Mouse (Mus musculus) liver, postnatal 0 days (tissue): ENCODE measurements around the gene Aldh4a1. TPM values are rescaled to one million over a fixed set of nuclear protein-coding genes. Genes with fewer than 3 reads are reported as not detected.
A peak's percentile ranks its signal among the peaks of the same experiment; 100 is the strongest.

ENCODE experiments used
- ATAC-seq: fragments of 200-750 bp; cut with Nextera tagmentation; 2 replicates; pipeline ENCODE4 v1.8.0; 2017; ENCODE audit warnings: mild to moderate bottlenecking, moderate library complexity
- DNase-seq: peaks from one replicate; pipeline ENCODE4 v3.0.0-alpha.2; 2016
- H3K27ac ChIP-seq: fragments of 300-500 bp; sonication (generic); 2 replicates; pipeline ENCODE4 v1.5.1; 2014; ENCODE audit warnings: antibody characterized with exemption, moderate library complexity, mild to moderate bottlenecking, low read depth
- H3K27me3 ChIP-seq: fragments of 300-500 bp; sonication (generic); 2 replicates; pipeline ENCODE4 v1.6.1; 2014; ENCODE audit warnings: low read length, control low read depth, mixed read lengths; ENCODE audit not compliant: insufficient read depth
- H3K36me3 ChIP-seq: fragments of 300-500 bp; sonication (generic); replicated peaks from 2 replicates; pipeline ENCODE4 v1.6.1; 2014; ENCODE audit warnings: mild to moderate bottlenecking, control low read depth, low read length, moderate library complexity, mixed read lengths; ENCODE audit not compliant: insufficient read depth
- H3K4me1 ChIP-seq: fragments of 300-500 bp; sonication (generic); 2 replicates; pipeline ENCODE4 v1.6.1; 2014; ENCODE audit warnings: antibody characterized with exemption, mild to moderate bottlenecking, control low read depth; ENCODE audit not compliant: insufficient read depth
- H3K4me2 ChIP-seq: fragments of 300-500 bp; sonication (generic); 2 replicates; pipeline ENCODE4 v1.6.1; 2014; ENCODE audit warnings: low read depth, mild to moderate bottlenecking, low read length, moderate library complexity, mixed read lengths
- H3K4me3 ChIP-seq: fragments of 300-500 bp; sonication (generic); 2 replicates; pipeline ENCODE4 v1.5.1; 2014; ENCODE audit warnings: low read depth, low read length
- H3K9ac ChIP-seq: fragments of 300-500 bp; sonication (generic); replicated peaks from 2 replicates; pipeline ENCODE4 v1.6.1; 2014; ENCODE audit warnings: mild to moderate bottlenecking, moderate library complexity
- H3K9me3 ChIP-seq: fragments of 300-500 bp; sonication (generic); 2 replicates; pipeline ENCODE4 v1.6.1; 2016; ENCODE audit warnings: mild to moderate bottlenecking, control low read depth, low read length, mixed read lengths
- CTCF ChIP-seq: sonication (generic); IDR thresholded peaks from 2 replicates; pipeline ENCODE4 v1.5.1; 2016; ENCODE audit warnings: antibody characterized with exemption, low read depth
- EP300 ChIP-seq: IDR thresholded peaks from 2 replicates; pipeline ENCODE4 v1.6.1; 2016; ENCODE audit warnings: antibody characterized with exemption, low read depth, mild to moderate bottlenecking
- WGBS: fragments of 180-500 bp; shearing (Covaris S2); extraction: QIAGEN DNeasy Blood & Tissue Kit; methylation state at CpG from one replicate; pipeline ENCODE4 v1.1.7; 2014; ENCODE audit not compliant: insufficient replicate concordance; 5-methylcytosine and 5-hydroxymethylcytosine counted together
- polyA plus RNA-seq: library from polyadenylated mRNA; unstranded; fragments of >200 nt; fragmentation: Nextera tagmentation; extraction: Ambion mirVana; gene quantifications from 2 replicates; pipeline ENCODE4 v1.2.1, GENCODE M21; 2015

Gene Aldh4a1
- polyA plus RNA-seq, 1 experiment from 2014 or later, result 86.3 TPM

DNA sequence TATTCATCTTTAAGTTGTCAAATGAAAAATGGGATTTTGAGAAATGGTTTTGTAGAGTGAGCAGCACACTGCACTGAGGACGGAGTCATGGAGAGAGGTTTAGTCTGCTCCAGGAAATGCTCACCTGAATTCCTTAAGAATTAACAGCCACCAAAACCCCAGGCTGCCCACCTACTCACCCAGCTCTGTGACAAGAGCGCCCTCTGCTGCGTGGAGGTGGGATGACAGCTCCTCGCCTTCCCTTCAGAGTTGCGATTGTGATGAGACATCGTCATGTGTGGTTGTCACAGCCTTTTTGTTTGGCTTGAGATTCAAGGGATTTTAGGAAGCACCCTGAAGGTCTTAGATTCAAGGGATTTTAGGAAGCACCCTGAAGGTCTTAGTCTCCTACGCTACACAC is 13.7 kb downstream of the Aldh4a1 start:
- ATAC-seq (no peak), DNase-seq (peak; percentile 81)
- peaks cover 12% of the 10 kb centered on the region for H3K4me1 ChIP-seq
- no peaks in the 10 kb centered on the region for H3K27me3 ChIP-seq
- H3K4me3 ChIP-seq, result no peak overlapping the region
- peak; percentile 97 for TF ChIP-seq CTCF
- TF ChIP-seq EP300, result no peak
- H3K9me3 ChIP-seq, result no peaks in the 10 kb centered on the region
- WGBS, result 35% methylated on average over 7 of the region's 7 CpGs
- H3K36me3 ChIP-seq, result peaks cover 14% of the 10 kb centered on the region
- no peak overlapping the region for H3K9ac ChIP-seq
- no peak overlapping the region for H3K27ac ChIP-seq
- no peak overlapping the region for H3K4me2 ChIP-seq

DNA sequence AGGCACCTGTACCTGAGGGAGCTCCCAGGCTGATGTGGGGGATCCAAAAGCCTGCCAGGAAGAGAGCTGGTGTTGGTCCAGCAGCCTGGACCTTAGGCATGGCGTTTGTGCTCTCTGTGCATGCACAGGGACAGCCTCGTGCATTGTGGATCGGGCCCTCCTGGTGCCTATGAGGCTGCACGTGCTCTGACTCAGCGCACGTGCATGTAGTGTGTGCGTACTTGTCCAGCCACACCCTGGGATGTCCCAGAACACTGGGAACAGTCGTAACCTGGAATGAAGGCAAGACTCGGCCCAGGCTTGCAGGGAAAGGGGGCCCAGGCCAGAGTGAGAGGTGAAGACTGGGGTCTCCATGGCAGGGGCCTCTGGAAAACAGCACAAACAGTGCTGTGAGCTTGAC is 15.2 kb downstream of the Aldh4a1 start:
- H3K4me2 ChIP-seq, result no peak overlapping the region
- H3K9me3 ChIP-seq, result no peaks in the 10 kb centered on the region
- peaks cover 9% of the 10 kb centered on the region; the same call in 1 of the 2 replicates for H3K4me1 ChIP-seq
- no peak overlapping the region for H3K9ac ChIP-seq
- no peaks in the 10 kb centered on the region for H3K27me3 ChIP-seq
- no peak for TF ChIP-seq EP300
- no peak for TF ChIP-seq CTCF
- H3K4me3 ChIP-seq, result no peak overlapping the region
- no peak overlapping the region for H3K27ac ChIP-seq
- H3K36me3 ChIP-seq, result peaks cover 19% of the 10 kb centered on the region
- DNase-seq, result no peak
- ATAC-seq, result no peak
- WGBS, result 85% methylated on average over 9 of the region's 9 CpGs

DNA sequence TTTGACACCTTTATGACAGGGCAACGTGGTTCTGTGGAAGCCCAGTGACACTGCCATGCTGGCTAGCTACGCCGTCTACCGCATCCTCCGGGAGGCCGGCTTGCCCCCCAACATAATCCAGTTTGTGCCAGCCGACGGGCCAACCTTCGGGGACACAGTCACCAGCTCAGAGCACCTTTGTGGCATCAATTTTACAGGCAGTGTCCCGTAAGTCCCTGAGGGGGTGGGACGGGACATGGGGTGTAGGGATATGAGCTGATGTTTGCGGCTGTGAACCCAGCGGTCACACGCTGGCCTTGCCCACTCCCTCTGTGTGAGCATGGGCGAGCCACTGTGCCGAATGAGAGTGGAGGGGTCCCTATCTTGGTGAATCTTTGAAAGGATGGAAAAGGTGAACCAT is 15.7 kb downstream of the Aldh4a1 start:
- Histone ChIP-seq H3K9me3 (no peaks in the 10 kb centered on the region), H3K9ac (no peak overlapping the region), H3K4me3 (no peak overlapping the region), H3K36me3 (peaks cover 21% of the 10 kb centered on the region), H3K4me2 (no peak overlapping the region), H3K4me1 (peaks cover 9% of the 10 kb centered on the region; the same call in 1 of the 2 replicates), H3K27ac (no peak overlapping the region), H3K27me3 (no peaks in the 10 kb centered on the region)
- DNase-seq (no peak), ATAC-seq (no peak)
- TF ChIP-seq EP300, result no peak
- TF ChIP-seq CTCF, result no peak
- 88% methylated on average over 16 of the region's 16 CpGs for WGBS

DNA sequence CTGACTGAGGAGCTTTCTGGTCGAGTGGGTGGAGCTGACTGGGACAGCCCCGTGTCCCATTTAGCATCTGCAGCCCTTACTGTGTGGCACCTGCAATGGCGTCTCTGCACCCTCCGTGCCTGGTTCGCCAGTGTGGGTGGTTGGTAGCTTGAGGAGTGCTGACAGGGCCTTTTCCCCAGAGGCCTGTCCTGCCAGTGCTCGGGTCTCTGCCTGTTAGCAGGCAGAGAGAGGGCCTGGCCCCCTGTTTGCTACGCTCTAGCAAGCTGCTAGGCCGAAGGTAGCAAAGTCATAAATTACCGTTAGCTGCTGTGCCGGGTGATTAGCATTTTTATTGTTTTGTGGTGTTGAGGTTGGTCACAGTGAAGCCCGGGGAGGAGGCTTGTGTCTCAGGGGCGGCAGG is 17.1 kb downstream of the Aldh4a1 start:
- Histone ChIP-seq H3K4me3 (no peak overlapping the region), H3K27me3 (no peaks in the 10 kb centered on the region), H3K4me2 (no peak overlapping the region), H3K9ac (no peak overlapping the region), H3K27ac (no peak overlapping the region), H3K4me1 (peaks cover 9% of the 10 kb centered on the region; the same call in 1 of the 2 replicates), H3K36me3 (peaks cover 26% of the 10 kb centered on the region), H3K9me3 (no peaks in the 10 kb centered on the region)
- ATAC-seq (no peak), DNase-seq (no peak)
- TF ChIP-seq EP300, result no peak
- WGBS, result 34% methylated on average over 12 of the region's 12 CpGs

DNA sequence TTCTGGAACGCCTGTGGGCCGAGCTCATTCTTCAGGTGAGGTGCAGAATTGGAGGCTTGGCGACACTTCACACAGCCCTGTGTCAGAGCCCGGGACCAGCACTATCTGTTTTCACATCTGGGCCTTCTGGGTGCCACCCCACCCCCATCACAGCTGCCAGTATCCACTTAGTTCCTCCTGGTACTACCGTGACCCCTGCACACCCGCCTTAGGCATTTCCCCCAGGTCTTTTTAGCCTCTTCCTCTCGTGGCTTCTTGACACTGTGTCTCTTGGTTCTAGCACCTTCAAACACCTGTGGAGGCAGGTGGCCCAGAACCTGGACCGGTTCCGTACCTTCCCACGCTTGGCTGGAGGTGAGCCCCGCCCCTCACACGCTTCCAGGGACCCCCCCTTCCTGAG is 17.7 kb downstream of the Aldh4a1 start:
- Histone ChIP-seq H3K9ac (no peak overlapping the region), H3K4me2 (no peak overlapping the region), H3K9me3 (no peaks in the 10 kb centered on the region), H3K4me1 (peaks cover 9% of the 10 kb centered on the region; the same call in 1 of the 2 replicates), H3K27ac (no peak overlapping the region), H3K36me3 (peaks cover 30% of the 10 kb centered on the region), H3K4me3 (no peak overlapping the region), H3K27me3 (no peaks in the 10 kb centered on the region)
- TF ChIP-seq CTCF (no peak), EP300 (no peak)
- no peak for DNase-seq
- 44% methylated on average over 12 of the region's 12 CpGs for WGBS
- ATAC-seq, result no peak

DNA sequence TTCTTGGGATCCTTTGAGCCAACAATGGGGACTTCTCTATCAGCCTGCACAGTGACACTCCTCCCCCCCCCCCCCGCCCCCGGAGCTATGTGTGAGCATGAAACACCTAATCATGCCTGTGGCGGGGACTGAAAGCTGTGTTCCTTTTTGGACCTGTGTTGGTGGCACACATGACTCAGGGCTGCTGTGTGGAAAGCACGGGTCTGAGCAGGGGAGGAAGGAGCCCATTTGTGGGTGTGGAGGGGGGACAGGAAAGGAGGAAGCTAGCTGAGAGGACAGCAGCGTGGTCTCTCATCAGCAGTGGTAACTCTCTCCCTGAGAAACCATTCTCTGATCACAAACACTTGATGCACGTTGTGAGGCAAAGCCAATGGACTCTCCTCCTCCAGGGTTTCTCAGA is 18.1 kb downstream of the Aldh4a1 start:
- H3K27ac ChIP-seq, result no peak overlapping the region
- no peak overlapping the region for H3K9ac ChIP-seq
- H3K4me1 ChIP-seq, result peaks cover 9% of the 10 kb centered on the region; the same call in 1 of the 2 replicates
- no peak overlapping the region for H3K4me2 ChIP-seq
- ATAC-seq (no peak), DNase-seq (no peak)
- no peak for TF ChIP-seq CTCF
- TF ChIP-seq EP300, result no peak
- WGBS, result 35% methylated on average over 5 of the region's 6 CpGs
- H3K4me3 ChIP-seq, result no peak overlapping the region
- no peaks in the 10 kb centered on the region for H3K9me3 ChIP-seq
- H3K27me3 ChIP-seq, result no peaks in the 10 kb centered on the region
- peaks cover 33% of the 10 kb centered on the region for H3K36me3 ChIP-seq

DNA sequence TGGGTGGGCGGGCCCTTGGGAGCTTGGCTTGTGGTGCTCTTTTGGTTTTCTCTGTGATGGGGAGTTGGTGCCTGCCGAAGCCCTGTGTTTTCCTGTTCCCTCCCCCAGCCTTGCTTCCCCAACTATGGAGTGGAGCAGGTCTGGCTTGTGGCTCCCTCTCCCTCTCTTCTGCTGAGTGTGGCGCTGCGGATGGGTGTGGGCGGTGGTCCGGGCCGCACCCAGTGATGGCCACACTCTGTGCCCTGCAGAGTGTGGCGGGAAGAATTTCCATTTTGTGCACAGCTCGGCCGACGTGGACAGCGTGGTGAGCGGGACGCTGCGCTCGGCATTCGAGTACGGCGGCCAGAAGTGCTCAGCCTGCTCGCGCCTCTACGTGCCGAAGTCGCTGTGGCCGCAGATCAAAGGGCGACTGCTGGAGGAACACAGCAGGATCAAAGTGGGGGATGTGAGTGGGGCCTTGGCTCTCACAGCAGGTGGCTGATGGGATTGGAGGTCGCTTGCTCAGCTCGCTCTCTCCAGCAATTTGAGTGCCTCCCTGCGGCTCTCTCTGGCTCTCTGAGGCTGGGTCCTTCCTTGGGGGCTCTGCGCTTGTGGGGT is 19.3 kb downstream of the Aldh4a1 start:
- ATAC-seq (no peak), DNase-seq (no peak)
- no peak overlapping the region for H3K9ac ChIP-seq
- H3K4me3 ChIP-seq, result no peak overlapping the region
- WGBS, result 22% methylated on average over 29 of the region's 30 CpGs
- TF ChIP-seq CTCF (no peak), EP300 (no peak)
- H3K9me3 ChIP-seq, result no peaks in the 10 kb centered on the region
- H3K27ac ChIP-seq, result no peak overlapping the region
- peaks cover 29% of the 10 kb centered on the region for H3K36me3 ChIP-seq
- no peaks in the 10 kb centered on the region for H3K27me3 ChIP-seq
- no peak overlapping the region for H3K4me2 ChIP-seq
- peaks cover 9% of the 10 kb centered on the region; the same call in 1 of the 2 replicates for H3K4me1 ChIP-seq
